Mouse (Mus musculus) left cerebral cortex, adult 8-10 months (tissue): ENCODE results near the gene Elmo2. TPM values are rescaled to one million over a fixed set of nuclear protein-coding genes. Genes with fewer than 3 reads are reported as not detected.

Experiments used
- DNase-seq, 2 experiments: peaks; one replicate each; pipeline ENCODE4 v3.0.0; 2022; ENCODE audit warnings: low spot score in 2 of 2
- total RNA-seq, 4 experiments: library from RNA; stranded (reverse); gene quantifications; 2 replicates each; pipeline ENCODE4 v1.2.4; 2022

Elmo2 gene
- total RNA-seq, 4 experiments from 2014 or later, result 127 to 150 (median 134) TPM

DNA sequence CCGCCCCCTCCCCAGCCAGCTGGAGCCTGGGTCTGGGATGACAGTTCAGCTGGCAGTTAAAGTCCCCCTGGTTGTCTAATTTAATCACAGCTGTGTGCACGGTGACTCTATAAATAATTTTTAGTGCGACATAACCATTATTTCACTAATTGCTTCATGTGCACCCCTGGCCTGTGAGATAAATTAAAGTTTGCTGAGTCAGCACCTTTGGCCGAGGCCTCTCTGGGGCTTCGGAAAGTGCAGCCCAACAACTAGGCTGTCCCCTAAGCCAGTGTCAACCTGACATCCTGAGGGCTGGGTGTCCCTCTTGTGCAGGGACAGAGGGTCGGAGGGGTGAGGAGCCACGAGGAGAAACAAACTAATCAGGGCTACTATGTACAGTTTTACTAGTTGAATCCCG lies 66.4 kb downstream of the Elmo2 start:
- DNase-seq, result no peak

DNA sequence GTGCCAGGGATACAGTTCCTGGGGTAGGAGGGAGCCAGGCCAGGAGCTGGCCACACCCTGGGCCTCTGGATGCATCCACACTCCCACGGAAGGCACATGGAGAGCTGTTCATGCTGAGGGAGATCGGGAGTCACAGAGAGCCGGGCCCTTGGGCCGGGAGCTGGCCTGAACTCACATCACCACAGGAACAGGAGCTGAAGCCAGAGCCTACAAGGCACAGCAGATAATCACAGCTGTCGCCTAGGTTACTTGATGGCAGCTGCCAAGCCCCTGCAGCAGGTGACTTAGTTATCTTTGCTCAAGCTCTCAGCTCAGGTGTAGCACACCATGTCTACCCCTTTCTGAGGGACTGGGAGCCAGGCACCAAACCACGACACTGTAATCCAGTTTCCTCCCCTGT lies 68.0 kb downstream of the Elmo2 start:
- no peak for DNase-seq

DNA sequence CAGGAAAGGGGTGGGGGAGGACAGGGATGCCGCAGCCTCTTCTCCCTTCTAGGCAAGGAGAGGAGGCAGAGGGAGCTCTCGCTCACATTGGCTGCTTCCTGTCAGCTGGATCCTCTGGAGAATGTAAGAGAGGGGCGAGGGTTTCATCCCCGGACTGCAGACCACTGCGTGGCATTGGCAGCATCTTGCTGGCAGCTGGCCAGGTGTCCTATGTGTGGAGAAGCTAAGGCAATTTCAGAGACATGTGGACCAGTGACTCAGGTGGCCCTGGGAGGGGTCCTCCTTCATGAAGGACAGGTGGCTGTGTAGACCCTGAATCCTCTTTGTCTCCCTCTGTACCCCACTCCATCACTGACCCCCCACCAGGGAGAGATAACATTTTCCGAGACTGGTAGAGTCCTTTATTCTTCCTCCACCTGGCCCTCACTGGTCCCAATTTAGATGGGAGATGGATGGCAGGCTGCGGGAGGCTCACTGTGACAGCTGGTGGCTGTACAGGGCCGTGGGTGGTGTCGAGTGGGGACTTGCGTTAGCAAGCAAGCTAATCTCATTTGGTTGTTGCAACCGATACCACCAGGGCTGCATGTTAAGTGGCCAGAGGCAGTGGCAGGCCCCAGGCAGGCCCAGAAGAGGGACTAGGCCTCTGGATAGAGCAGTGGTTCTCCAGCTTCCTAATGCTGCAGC lies 69.0 kb downstream of the Elmo2 start:
- DNase-seq, result peak; percentile 37 to 66

DNA sequence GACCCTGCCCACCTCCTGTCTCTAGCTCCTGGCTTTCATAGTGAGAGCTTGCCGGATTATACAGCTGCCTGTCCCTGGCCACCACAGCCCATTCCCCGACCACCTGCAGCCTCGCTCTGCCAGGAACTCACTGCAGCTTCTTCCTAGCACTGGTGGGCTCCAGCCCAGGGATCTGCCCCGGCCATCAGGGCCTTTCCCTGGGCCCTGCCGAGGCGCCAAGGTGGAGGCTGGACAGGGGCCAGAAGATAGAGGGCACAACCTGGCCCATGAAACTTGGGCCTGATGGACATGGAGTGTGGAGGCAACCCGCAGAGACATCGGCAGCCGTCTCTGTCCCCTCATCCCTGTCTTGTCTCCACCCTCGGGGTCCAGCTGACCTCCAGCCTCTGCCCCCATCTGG lies 70.1 kb downstream of the Elmo2 start:
- no peak for DNase-seq

DNA sequence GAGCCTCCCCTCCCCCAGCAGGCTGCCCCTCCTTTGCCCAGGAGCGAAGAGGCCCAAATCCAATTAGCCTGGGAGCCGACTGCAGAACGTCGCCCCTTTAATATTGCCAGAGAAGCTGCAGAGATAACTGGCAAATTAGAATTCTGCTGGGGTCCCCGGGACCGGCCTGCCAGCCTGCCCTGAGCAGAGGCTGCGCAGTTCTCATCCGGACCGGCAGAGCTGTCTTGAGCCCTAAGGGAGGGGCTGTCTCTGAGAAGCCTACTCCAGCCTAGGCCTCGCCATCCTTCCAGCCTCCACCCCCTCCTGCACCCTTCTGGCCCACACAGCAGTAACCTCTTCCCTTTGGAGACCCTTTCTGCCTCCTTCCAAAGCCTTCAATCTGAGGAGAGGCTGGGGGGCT lies 72.4 kb downstream of the Elmo2 start:
- no peak for DNase-seq

DNA sequence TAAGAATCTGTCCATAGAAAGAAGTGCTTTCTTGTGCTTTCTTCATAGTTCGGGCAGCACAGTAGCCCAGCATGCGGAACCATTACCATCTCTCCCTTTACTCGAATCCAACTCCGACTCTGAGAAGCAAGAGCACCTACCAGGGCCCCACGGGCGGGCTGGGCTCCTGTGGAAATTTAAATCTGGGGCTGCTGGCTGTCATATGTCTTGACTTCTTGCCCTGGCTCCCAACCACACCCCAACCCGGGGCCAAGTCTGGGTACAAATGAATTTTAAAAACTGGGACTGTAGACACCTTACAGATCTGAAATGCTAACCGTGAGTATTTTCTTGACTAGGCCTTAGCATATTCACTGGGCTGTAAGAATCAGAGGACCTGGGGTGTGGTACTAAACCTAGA lies 73.0 kb downstream of the Elmo2 start:
- DNase-seq, result no peak

DNA sequence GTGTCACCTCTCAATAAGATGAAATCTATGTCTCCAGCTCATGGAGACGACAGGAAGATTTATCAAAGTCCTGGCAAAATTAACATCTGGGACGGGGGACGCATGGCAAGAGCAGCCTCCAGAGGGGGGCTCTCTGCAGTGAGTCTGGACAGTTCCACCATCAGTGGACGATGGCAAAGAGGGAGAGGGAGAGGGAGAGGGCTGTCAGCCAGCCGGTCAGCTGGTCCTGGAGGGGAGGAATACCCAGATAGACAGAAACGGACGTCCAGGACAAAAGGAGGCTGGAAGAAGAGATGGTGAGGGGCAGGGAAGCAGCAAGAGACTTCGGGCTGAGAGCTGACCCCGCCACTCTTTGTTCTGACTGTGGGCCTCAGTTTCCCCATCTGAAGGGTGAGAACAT lies 73.5 kb downstream of the Elmo2 start:
- DNase-seq, result no peak

DNA sequence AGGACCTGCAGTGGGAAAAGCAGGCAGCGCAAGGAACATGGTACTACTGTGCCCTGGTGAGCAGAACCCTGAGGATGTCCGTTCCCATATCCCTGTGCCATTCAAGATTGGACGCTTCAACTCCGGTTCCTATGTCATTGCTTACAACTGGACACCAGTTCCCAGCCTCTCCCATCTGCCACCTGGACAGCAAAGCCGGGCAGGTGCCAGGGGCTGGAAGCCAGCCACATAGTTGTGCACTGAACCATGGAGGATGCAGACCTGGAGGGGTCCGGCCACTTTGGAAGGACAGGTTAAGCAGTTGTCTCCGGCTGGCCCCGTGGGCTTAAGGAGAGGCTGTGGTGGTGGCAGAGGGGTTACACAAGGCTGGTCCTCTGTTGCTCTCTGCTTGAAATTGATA lies 73.9 kb downstream of the Elmo2 start:
- DNase-seq, result no peak

DNA sequence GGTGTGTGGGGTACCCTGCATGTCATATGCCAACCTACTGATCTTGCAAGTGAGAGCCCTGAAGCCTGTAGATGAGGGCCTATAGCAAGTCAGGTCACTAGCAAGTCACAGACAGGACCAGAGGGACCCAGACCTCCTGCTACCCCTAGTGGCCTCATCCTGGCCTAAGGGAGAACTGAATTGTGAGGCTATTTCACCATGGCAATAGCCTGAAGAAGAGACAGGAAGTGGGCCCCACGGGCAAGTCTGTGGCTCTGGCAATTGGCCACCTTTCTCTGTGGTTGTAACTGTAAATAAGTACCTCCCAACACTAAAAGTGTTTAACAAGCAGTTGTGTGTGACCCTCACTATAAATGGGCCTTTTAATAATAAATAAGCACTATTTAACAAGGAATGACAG lies 75.4 kb downstream of the Elmo2 start:
- DNase-seq, result no peak

DNA sequence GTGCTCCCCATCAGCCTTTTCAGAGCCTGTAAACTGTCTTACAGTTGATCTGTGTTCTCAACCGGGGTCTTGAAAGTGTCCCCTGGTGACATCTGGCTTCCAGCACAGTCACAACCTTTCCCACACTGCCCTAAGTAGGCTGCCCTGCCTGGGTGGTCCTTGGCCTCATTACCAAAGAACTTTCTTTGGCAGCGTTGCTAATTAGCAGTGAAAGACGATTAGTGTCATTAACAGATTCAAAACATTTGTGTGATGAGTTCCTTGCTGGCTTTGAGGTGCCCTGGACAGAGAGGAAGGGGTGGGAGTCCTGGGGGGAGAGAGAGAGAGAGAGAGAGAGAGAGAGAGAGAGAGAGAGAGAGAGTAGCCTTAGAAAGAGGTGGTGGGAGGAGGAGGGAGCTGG lies 77.3 kb downstream of the Elmo2 start:
- DNase-seq, result no peak

DNA sequence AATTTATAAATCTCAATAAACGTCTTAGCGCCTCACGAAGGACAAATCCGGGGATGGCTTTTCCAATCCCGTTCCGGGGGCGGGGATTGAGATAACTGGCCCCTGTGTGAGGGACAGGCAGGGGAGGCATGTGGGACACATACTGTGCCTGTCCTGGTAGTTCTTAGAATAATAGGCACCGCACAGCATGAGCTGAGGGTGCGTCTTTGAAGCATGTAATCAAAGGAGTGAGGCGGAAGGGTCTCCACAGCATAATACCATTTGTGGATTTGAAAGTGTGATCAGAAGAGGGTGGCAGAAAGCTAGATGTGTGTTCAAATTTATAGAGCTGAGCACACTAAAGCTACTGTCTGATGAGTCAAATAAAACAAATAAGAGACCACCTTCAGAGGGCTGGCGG lies 79.9 kb downstream of the Elmo2 start:
- no peak for DNase-seq

DNA sequence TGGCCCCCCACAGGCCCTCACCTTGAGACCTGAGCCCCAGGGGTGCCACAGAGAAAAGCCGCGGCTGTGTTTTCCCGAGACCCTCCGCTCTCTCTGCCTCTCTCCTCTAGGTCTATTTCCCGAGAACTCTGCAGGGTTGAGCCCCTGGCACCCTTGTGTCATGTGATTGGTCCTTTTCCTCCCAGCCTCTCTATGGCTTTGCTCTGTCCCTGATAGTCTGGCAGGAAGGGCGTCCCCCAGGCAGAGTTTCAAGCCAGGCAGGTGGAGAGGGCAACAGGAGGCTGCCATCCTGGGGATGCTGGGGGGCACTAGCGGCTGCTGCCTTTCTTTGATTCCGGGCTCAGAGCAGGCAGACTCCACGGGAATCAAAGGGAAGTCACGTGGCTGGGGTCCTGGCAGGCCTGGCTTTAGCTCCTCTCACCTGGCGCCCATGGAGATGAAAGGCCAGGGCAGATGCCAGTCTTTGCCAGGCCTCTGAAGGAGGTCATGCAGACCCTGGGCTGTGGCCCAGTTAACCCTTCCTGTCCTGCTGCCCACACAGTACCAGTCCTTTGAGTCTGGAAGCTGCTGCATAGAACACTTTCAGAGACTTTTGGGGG lies 83.1 kb downstream of the Elmo2 start:
- DNase-seq, result no peak

DNA sequence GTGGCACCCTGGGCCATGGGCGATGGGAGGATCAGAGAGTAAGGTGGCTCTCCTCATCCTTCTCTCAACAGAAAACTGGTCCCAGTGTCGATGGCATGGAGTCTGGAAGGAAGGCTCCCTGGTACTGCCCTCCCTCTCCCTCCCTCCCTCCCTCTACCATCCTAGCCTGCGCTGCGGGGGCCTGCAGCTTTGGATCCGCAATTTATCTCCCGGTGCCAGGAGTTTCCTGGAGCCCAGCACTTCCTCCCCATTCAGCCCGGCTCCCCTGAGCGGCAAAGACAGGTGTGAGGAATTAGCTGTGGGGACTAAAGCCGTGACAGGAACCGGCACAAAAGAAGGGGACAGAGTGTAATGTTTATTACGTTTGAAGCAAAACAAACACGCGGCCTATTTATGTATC lies 83.7 kb downstream of the Elmo2 start:
- no peak for DNase-seq

DNA sequence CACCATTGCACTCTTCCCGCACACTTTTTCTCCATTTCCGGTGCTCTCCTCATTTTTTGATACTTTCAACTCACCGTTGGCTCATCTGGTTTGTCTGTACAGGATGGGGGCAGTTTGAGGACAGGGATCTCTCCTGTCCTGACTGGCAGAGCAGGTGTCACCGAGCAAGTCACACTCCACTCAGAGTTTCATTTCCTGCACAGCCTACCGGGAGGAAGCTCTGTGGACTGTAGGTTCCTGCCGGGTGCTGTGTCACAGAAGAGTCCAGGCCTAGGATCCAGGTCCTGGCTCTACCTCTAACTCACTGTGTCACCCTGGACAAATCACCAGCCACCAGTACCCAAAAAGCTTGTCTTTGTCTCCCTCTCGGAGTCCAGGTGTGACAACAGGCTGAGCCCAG lies 84.5 kb downstream of the Elmo2 start:
- DNase-seq, result no peak

DNA sequence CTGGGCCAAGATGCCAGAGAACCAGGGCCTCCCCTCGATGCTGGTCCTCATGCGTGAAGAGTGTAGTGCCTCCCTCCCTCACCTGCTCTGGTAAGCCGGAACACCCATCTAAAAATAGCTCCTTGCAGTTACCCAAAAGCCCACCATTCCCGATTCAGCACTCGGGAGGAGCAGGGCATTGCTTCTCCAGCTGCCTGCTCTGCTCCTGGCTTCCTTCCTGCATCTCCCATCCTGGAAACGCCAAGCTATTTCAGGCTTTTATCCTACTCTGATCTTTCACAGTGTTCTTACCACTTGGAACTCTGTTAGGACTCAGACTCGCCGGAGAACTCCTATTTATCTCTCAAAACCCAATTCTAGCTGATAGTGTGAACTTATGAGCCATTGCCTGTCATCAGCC lies 85.9 kb downstream of the Elmo2 start:
- no peak for DNase-seq

DNA sequence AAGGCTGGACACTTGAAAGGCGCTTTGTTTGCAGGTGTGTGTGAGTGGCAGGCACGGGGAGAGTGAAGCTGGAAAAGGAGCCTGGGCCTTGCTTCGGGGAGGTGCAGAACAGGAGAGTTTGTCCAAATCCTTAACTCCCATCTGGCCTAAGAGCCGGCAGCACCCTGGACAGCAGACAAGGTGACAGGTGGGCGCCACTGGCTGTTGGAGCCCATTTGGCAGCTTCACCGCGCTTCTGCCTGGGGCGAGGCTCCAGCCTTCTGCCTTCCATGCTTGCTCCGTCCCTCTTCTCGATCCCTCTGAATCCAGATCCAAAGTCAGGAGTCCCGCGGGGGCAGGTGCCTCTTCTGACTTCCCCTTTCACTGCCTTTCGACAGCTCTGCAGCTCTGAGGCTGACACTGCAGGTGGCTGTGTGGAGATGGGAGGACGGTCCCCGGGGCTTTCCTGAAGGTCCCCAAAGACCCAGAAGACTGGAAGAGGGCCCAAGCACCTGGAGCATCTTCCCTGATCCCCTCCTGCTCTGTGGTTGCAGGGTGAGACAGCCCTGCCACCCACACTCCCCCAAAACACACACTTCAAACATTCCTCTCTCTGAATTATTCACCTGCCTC lies 86.6 kb downstream of the Elmo2 start:
- no peak for DNase-seq

DNA sequence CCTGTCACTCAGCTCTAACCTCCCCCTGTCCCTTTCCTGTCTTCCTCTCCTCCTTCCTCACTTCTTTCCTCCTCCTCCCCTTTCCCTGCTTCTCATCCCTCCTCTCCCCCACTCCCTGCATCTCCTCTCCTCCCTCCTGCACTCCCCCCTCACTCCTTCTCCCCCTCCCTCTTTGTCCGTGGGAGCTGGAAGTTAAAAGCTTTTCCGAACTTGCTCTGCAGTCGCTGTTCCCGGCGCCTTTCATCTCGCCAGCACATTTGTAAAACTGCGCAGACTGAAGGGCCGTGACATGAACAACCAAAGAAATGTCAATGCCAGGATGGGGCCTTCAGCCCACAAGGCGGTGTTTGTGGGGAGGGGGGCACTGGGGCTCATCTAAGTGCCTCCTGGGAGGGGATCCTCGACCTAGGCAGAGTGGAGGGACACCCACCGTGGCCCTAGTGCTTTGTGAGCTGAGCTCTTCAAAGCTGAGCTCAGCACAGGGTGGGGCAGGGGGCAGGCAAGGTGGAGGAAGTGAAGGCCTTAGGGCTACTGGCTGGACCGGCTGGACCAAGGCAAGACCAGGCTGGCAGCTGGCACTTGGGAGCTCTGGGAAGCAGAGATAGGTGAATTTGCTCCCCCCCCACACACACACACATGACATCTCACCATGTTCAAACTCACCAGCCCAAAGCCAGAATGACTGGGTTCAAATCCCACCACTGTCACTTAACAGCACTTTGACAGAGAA lies 87.7 kb downstream of the Elmo2 start:
- DNase-seq, result no peak

Other genes with a start within 250 kb of the Elmo2 start
- not detected for gene 1700025C18Rik, start 235.7 kb downstream of the Elmo2 start, total RNA-seq
- 10 to 100 TPM; 43.7 to 47.2 (median 44.4) TPM for gene Cdh22, start 91.6 kb downstream of the Elmo2 start, total RNA-seq
- gene Slc35c2, start 38.6 kb downstream of the Elmo2 start, total RNA-seq, result 10 to 100 TPM; 57.0 to 58.1 (median 57.6) TPM
- under 1 TPM in 1 of 4 experiments, not detected in 3; 0.11 TPM for gene Zfp663, start 42.2 kb upstream of the Elmo2 start, total RNA-seq
- 10 to 100 TPM; 14.1 to 15.7 (median 15.3) TPM for gene Zfp334, start 61.8 kb upstream of the Elmo2 start, total RNA-seq
- gene Ocstamp, start 73.9 kb upstream of the Elmo2 start, total RNA-seq, result not detected
- gene Slc13a3, start 146.8 kb upstream of the Elmo2 start, total RNA-seq, result 10 to 100 TPM; 17.7 to 21.1 (median 19.2) TPM
- 10 to 100 TPM; 19.2 to 20.3 (median 20.0) TPM for gene Trp53rka, start 166.8 kb upstream of the Elmo2 start, total RNA-seq
- 1 to 10 TPM; 1.0 to 1.4 (median 1.2) TPM for gene Slc2a10, start 177.3 kb upstream of the Elmo2 start, total RNA-seq